Mouse (Mus musculus): ENCODE results near the gene Cfap20.
A peak's percentile ranks its signal among the peaks of the same experiment; 100 is the strongest.

The Cfap20 gene

DNA sequence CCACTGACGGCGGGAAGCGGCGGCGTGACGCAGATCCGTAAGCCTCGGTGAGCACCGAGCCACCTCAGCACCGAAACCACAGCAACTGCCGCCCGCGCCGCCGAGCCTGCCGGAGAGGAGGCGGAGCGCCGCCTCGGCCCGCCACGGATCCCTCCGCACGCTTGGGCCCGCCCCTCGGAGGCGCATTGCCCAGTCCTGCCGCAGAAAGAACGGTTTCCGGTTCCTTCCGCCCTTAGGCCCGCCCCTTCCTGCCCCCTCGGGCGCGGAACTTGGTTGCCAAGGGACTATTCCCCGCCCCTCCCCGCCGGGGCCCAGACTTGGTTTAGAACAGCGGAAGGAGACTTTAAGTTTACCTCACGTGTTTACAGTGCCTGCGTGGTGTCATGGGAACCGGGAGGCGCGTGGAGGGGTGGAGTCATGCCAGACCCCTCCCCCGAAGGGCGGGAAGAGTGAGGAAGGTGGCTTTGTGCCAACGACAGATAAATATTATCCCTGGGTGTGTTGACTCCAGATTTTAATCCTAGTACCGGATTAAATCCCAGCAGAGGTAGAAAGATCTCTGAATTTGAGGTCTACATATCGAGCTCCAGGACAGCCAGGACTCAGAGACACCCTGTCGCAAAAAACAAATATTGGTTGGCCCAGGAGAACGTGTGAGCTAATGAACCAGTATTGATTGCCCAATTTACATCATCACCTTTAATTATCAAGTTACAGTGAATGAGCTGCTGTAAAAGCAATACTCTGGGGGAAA is at the start of gene Cfap20:
Gene Cfap20, minus strand, starts transcription at position 184 of the 754 bp plus-strand sequence.
- peak; percentile 100 for DNase-seq

DNA sequence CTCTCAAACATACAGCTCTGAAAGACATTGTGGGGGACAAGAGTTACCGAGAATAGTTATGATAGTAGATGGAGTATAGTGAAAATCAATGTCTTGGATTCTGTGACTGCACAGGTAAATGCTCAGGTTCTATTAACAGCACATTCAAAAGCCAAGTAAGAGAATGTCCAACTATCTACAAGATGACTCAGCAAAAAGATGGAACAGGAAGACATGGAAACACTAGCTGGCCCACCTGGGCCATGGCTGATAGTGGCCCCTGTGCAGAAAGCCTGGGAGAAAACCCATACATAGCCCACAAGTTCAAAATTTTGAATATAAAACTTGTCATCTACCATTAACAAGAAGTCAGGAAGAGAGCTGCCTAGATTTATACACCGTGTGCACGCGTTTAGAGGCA is 35.3 kb upstream of the Cfap20 start:
- no peak for DNase-seq

- no peak for DNase-seq
Measured at GRCm38 (mm10) chr8:95468995-95469394, 34.3 kb upstream of the Cfap20 start.

GRCm38 (mm10) chr8:95466543-95466942 is 31.9 kb upstream of the Cfap20 start:
- no peak for DNase-seq

GRCm38 (mm10) chr8:95452518-95452917 is 17.8 kb upstream of the Cfap20 start:
- no peak for DNase-seq

DNA sequence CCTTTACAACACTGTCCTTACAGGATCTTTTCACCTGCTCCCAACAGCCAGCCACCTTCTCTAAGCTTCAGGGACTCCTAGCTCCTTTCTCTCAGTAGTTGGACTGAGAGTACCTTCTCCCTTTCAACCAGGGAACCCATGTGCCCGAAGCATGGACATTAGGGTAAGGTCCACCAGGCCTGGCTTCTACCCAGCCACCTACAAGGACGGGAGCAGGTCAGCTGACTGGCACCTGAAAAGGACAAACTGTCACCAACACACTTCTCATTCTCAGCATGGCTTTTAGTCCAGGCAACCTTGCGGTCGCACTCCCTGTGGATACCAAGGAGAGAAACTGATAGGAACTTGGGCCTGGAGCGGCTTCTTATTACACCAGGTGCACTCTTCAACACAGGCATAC is 15.6 kb upstream of the Cfap20 start:
- DNase-seq = peak; percentile 90

DNA sequence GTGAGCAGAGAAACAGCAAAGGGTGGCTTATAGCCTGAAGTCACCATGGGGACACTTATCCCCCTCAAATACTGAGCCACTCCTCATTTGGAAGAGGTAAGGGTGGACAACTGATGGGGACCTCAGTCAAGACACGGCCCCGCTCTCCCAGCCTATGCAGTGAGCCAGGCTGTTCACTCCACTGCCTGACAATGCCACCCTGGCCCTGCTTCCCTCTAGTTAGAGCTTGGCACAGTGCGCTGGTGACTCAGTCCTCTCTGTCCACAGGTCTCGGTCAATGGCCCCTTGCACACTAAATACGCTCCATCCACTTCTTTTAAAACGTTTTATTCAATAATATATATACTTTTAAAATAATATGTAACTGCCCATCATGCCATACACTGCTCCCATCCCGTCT is 13.0 kb upstream of the Cfap20 start:
- DNase-seq = no peak

DNA sequence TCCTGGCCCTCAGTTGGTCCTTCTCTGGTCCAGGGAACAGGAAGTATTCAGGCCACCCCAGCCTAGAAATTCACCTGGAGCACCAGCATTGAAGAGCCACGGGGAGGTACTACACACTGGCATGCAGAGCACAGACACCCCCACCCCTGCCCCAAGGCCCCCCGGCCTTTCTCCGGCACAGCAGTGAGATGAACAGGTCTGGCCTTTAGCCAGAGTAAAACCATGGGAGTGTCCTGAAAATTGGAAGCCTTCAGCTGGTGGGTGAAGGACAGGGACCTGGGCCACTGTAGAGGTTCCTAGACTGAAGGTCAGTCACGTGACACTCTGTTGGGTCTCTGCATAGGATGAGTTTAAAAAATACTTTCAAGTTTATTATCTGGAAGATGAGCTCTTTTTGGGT is 10.4 kb upstream of the Cfap20 start:
- no peak for DNase-seq

DNA sequence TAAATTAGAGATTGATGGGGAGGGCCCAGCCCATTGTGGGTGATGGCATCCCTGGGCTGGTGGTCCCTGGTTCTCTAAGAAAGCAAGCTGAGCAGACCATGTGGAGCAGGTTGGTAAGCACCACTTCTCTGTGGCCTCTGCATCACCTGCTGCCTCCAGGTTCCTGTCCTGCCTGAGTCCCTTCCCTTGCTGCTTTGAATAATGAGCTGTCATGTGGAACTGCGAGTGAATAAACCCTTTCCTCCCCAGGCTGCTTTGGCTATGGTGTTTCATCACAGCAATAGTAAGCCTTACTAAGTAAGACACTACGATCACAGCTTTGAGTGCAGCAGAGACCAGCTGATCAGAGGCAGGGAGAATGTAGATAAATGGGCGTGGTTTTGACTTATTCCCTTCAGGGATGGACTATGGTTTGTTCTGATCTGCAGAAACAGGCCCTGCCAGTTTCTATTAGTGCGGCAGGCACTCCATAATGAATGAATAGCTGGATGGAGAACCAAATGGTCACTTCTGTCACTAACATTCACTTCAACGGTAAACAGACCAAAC is 6.9 kb upstream of the Cfap20 start:
- DNase-seq = no peak

DNA sequence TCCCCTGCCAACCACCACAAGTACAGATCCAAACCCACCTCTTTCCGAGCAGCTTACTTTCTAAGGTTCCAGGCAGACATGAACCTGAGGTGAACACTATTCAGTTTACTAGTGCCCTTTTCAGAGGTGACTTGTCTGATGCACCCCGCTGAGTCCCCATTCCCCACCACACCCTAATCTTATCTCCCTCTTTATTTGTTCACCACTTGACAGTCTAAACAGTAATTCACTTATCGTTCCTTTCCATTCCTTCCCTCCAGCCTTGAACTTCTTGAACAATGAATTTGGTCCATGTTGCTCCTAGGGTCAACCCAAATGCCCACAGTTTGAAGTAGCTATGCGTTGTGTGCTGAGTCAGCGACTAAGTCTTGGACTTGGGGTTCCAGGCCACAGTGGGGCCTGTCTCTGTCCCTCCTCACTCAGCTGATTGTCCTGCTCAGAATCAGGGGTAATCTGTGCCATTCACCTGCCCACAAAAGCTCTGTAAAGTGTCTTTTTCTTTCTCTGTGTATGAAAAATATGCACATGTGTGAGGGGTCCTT is 5.6 kb upstream of the Cfap20 start:
- no peak for DNase-seq

DNA sequence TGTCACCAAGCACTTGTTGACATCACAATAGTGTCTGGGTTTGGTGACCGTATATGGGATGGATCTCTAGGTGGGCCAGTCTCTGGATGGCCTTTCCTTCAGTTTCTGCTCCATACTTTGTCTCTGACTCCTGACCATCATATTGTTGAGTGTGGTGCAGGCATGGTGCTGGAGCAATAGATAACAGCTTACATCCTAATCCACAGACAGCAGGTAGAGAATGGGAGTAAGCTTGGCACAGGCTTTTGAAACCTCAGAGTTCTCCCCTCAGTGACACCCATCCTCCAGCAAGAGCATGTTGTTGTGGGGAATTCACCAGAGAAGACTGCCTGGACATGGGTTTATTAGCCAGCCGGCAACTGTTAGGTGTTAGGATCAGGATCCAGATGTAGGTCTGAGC is 4.8 kb upstream of the Cfap20 start:
- no peak for DNase-seq

DNA sequence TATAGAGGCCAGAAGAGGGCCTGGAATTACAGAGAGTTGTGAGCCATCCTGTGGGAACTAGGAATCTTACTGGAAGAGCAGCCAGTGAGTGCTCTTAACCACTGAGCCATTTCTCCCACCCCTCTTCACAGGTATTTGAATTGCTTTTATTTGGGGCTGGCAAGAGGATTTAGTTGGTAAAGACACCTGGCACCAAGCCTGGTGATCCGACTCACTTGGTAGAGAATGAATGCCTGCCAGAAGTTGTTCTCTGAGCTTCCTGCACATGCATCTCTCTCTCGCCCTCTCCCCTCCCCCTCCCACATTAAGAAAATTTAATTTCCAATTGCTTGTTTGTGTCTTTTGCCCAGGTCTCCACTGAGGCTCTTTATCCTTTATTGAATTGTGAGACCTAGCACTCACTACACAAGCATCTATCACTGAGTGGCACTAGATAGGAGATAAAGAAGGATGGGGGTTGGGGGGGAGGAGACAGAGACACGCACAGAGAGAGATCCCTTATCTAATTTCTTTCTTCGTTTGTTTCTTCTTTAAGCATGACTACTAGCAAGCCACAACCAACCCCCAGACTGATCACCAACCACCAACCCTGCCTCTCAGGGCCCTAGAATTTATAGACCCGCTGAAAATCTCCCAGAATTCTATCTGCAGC is 2.8 kb upstream of the Cfap20 start:
- no peak for DNase-seq

- no peak for DNase-seq
Measured at GRCm38 (mm10) chr8:95435930-95436329, 1.3 kb upstream of the Cfap20 start.

DNA sequence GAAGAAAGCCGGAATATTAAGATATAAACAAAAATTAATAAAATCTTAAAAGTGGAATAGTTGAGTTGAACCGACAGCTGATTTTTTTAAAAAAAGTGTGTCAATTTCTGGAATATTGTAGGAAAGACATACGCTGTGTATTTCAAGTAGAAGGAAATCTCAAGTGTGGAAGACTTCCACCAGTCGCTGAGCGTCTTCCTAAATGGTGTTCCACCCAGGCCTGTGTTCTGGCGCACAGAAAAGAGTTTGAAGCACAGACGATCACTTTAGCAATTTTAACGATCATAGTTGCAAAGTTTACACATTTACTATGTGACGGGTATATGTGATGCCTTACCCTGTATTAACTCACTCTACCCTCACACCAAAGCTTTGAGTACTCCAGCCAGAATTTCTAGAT is 802 bp upstream of the Cfap20 start:
- no peak for DNase-seq

GRCm38 (mm10) chr8:95434233-95434632 is 436 bp downstream of the Cfap20 start:
- DNase-seq = peak; percentile 56

- DNase-seq = no peak
Measured at GRCm38 (mm10) chr8:95433124-95433523, 1.5 kb downstream of the Cfap20 start.

GRCm38 (mm10) chr8:95432471-95432870 is 2.2 kb downstream of the Cfap20 start:
- no peak for DNase-seq

DNA sequence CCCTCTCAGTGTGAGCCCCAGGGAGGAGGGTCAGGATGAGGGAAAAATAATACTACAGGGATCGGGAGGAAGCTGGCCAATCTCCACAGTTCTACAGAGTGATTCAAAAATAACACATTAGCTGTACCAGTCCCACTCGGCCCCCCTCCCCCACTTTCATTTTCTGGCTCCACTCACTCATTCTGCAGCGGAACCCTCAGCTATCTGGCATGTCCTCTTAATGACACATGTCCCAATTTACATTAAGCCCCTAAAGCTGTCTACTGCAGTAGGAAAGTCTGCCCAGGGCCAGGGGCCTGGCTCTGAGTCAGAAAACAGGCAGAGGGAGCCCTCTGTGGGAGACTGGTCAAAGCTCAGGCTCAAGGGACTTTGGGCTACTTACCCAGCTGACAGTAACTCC is 4.7 kb downstream of the Cfap20 start:
- DNase-seq = peak; percentile 79

GRCm38 (mm10) chr8:95427594-95428535 is 6.8 kb downstream of the Cfap20 start:
- DNase-seq = peak; percentile 81

GRCm38 (mm10) chr8:95426781-95427281 is 7.8 kb downstream of the Cfap20 start:
- DNase-seq = peak; percentile 36

- DNase-seq = no peak
Measured at GRCm38 (mm10) chr8:95424682-95425081, 10.0 kb downstream of the Cfap20 start.

DNA sequence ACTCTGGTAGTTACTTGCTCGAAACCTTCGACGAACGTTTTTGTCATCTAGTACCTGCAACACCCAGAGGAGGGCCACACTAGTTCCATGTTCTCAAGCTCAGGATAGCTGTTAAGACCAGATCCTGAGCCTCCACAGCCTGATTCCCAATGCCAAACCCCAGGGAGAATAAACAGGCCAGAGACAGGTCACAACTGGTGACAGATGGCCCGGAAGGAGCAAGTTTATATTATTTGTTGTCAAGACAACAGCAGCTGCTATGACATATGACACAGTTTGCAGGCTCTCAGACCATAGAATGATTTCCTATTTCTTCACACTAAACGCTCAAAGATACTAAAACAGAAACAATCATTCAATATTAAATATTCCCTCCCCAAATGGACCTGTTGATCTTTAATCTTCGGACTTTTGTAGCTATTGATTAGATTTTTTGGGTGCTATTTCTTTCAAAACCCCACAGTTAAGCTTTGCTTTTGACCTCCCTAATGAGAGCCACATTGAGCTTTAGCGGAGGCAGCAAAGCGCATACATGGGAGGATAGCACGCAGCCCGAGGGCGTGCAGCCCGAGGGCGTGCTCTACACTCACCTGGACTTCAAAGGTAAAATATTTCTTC is 12.4 kb downstream of the Cfap20 start:
- DNase-seq = no peak
